Mouse (Mus musculus) E14TG2a.4 (cell line): Measurements from ENCODE around the gene Tcte2.

Source experiments
- CTCF ChIP-seq: conservative IDR thresholded peaks from 2 replicates; pipeline ENCODE4 v1.5.1; 2014; ENCODE audit warnings: low read length
- NANOG ChIP-seq: IDR thresholded peaks from 2 replicates; pipeline ENCODE4 v1.6.1; 2014; ENCODE audit warnings: borderline replicate concordance, low read length, mixed read lengths
- POU5F1 ChIP-seq: IDR thresholded peaks from 2 replicates; pipeline ENCODE4 v1.6.1; 2014; ENCODE audit warnings: low read length, borderline replicate concordance

DNA sequence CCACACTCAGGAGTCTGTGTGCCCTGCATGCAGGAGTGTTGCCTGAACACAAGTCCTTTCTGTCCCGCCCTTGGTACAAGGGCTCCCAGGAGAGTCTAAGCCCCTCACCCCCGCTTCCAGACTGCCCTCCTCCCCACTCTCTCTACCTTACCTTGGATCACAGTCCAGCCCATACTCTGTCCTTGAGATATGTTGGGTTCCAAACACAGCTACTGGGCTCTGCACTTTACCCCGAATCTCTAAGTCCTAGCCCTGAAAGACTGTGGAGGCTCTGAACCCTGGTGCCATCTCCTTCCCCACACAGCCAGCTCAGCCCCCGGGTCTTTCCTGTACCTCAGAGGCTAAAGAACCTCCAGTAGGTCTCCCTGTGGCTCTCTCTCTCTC, 78.6 kb downstream of the Tcte2 start:
- no peak for TF ChIP-seq CTCF
- TF ChIP-seq NANOG, result no peak
- TF ChIP-seq POU5F1, result no peak
